Mouse (Mus musculus) liver, adult (tissue): Measurements from ENCODE around the gene Rela.

Experiments used
- GATA4 ChIP-seq: IDR thresholded peaks from 2 replicates; pipeline ENCODE4 v1.6.1; 2014; ENCODE audit warnings: mild to moderate bottlenecking, low read length; ENCODE audit not compliant: insufficient replicate concordance

Rela gene

GRCm38 (mm10) chr19:5637069-5638047 is at the start of gene Rela:
TSS of gene Rela (plus strand) at chr19:5637483.
- no peak; the same call in 1 of the 2 replicates for TF ChIP-seq GATA4

- TF ChIP-seq GATA4, result no peak
Measured at GRCm38 (mm10) chr19:5589159-5589558, 48.1 kb upstream of the Rela start.

GRCm38 (mm10) chr19:5591888-5592287 is 45.4 kb upstream of the Rela start:
- no peak for TF ChIP-seq GATA4

GRCm38 (mm10) chr19:5599224-5599623 is 38.1 kb upstream of the Rela start:
- no peak for TF ChIP-seq GATA4

GRCm38 (mm10) chr19:5601752-5602541 is 35.3 kb upstream of the Rela start, which contains the start of gene Rnaseh2c:
TSS of gene Rnaseh2c (plus strand) at chr19:5601873.
- no peak for TF ChIP-seq GATA4

- no peak for TF ChIP-seq GATA4
Measured at GRCm38 (mm10) chr19:5603664-5604063, 33.6 kb upstream of the Rela start.

GRCm38 (mm10) chr19:5605126-5605525 is 32.2 kb upstream of the Rela start:
- TF ChIP-seq GATA4, result no peak

DNA sequence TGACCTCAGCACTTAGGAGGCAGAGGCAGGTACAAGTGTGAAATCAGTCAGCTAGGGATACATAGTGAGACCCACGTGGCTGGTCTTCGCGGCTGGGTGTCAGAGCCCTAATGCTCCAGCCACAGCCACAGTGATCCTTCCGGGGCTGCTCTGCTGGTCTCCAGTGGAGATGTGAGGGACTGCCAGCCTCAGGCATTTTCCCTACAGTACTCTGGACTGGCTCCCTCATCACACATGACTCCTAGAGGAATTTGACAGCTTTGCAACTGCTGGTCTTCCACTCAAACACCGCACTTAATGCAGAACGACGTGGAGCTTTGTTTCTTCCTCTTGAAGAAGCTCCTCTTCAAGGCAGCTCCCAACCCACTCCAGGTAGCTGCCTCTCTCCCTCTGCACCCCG is 31.1 kb upstream of the Rela start:
- no peak for TF ChIP-seq GATA4

DNA sequence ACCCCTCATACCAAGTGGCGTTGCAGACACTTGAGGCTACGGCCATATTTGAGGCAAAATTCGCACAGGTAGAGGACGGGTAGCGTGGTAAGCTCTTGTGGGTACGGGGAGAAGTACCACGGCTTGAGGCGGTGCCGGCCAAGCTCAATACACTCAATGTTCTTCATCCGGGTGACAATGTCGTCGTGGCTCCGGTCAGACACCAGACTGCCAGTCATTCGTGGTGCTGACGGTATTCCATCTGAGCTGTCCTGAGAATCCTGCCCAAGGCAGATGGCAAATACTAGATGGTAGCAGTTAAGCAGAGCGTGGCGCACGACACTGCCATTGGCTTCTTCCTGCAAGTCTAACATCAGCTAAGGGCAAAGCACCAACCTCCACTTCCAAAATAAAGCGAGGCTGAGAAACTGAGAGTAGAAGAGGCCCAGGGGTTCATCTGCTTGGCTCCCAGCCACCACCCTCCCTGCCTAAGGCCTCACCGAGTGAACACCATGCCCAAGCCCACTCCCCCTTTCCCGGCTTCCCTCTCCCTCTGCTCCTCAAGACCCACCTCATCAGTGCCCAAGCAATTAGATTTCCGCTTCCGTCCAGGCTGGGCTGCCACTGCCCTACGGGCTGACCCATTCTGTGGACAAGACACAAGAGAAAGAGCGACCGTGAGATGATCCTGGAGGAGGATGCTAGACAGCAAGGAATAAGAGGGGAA is 29.4 kb upstream of the Rela start:
- no peak for TF ChIP-seq GATA4

DNA sequence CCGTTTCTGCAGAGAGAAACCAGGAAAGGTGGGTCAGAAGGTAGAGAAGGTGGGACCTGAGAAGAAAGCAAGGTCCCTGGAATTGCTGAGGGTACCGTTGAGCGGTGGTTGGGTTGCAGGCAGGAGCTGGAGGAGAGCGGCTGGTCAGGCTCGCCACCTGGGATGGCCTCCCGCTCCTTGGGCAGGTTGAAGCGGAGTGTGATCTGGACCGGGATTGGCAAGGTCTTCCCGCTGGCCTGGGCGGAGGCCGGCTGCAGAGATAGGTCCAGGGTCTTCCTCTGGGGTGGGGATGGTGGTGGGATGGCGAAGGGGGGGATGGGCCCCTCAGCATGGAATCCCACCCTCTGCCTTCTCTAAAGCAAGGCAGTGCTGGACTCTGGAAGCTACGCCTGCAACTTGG is 28.6 kb upstream of the Rela start:
- TF ChIP-seq GATA4, result no peak

GRCm38 (mm10) chr19:5609171-5609546 is 28.1 kb upstream of the Rela start:
- no peak for TF ChIP-seq GATA4

GRCm38 (mm10) chr19:5609547-5610404 is 27.5 kb upstream of the Rela start, which contains the start of gene Kat5:
TSS of gene Kat5 (minus strand) at chr19:5610237.
- no peak; the same call in 1 of the 2 replicates for TF ChIP-seq GATA4

DNA sequence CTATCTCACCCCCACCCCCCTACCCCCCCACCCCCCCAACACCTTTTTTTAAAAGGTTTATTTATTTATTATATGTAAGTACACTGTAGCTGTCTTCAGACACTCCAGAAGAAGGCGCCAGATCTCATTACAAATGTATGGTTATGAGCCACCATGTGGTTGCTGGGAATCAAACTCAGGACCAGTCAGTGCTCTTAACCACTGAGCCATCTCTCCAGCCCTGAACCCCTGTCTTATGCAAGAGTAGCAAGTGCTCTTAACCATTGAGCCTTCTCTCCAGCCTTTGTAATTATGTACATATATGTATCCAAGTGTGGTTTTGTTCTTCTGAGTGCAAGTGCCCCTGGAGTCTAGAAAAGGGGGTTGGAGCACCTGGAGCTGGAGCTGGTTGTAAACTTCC is 25.3 kb upstream of the Rela start:
- no peak for TF ChIP-seq GATA4

DNA sequence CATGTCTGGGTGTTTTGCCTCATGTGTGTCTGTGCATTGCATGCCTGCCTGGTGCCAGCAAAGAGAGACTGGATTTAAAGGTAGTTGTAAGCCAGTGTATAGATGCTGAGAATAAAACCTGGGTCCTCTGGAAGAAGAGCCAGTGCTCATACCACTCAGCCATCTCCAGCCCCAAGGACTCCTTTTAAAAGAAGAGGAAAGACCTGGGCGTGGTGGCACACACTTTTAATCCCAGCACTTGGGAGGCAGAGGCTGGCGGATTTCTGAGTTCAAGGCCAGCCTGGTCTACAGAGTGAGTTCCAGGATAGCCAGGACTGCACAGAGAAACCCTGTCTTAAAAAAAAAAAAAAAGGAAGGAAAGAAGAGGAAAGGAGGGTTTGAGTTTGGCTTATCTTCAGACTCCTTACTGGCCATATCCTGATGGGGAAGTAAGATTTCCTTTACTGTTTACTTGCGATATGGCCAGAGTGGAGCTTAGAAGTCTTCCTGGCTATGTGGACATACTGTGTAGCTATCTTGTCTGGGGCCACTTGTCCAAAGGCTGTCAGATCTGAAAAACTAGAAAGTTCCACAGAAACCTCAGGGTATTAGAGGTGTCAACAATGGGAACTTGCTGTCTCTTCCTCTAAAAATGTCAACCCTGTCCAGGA is 24.4 kb upstream of the Rela start:
- TF ChIP-seq GATA4, result no peak
